ENCODE assay signal across 8 mouse cellular contexts in genomic region chr2:156311841-156312291, GRCm38 (mm10). TPM values are rescaled to one million over a fixed set of nuclear protein-coding genes. Genes with fewer than 3 reads are reported as not detected.
A peak's percentile ranks its signal among the peaks of the same experiment; 100 is the strongest.
DNase-seq lines count a peak whose midpoint lies in the region; ATAC-seq and TF ChIP-seq lines count a peak whose summit lies in the region.

No protein-coding gene starts in this region.

- H3K9ac ChIP-seq in forebrain, postnatal 0 days = peak overlapping the region; percentile 82

- TF ChIP-seq CTCF in forebrain, postnatal 0 days (IDR thresholded peaks at IDR 0.05; ENCODE audit: low read depth) = no peak

- 1% methylated on average over 51 of the region's 53 CpGs for WGBS in forebrain, postnatal 0 days

- H3K9me3 ChIP-seq in forebrain, postnatal 0 days (ENCODE audit: low read length) = no peaks in the 10 kb centered on the region

- peak overlapping the region; percentile 88 for H3K4me2 ChIP-seq in forebrain, postnatal 0 days (ENCODE audit: low read depth)

- peak overlapping the region; percentile 93 for H3K27ac ChIP-seq in forebrain, postnatal 0 days (ENCODE audit: low read depth, low read length)

- peak; percentile 75 for DNase-seq in Muller cell, postnatal 12 days (ENCODE audit: inconsistent ontology term)
- peak; percentile 22 for DNase-seq in c-Kit-positive CD71-positive TER-119-negative erythroid progenitor cells, embryonic 14.5 days (ENCODE audit: low read depth)
- no peak for DNase-seq in forebrain, postnatal 0 days
- peak; percentile 70 for DNase-seq in heart, postnatal 4 days
- DNase-seq in layer of hippocampus, adult 9-11 months = peak; percentile 35
- peak; percentile 74 for DNase-seq in lung, postnatal 10 days
- peak; percentile 49 for DNase-seq in right cerebral cortex, adult 18-20 months
- DNase-seq in urinary bladder, postnatal 4 days (ENCODE audit: low spot score in 2 of 2) = peak; percentile 46 to 65

- H3K4me3 ChIP-seq in forebrain, postnatal 0 days (ENCODE audit: low read depth, low read length) = peak overlapping the region; percentile 74

- H3K27me3 ChIP-seq in forebrain, postnatal 0 days (ENCODE audit: insufficient read depth, low read length) = no peaks in the 10 kb centered on the region

- H3K4me1 ChIP-seq in forebrain, postnatal 0 days (ENCODE audit: insufficient read depth) = peaks cover 4% of the 10 kb centered on the region; the same call in 1 of the 2 replicates

- no peaks in the 10 kb centered on the region for H3K36me3 ChIP-seq in forebrain, postnatal 0 days (ENCODE audit: insufficient read depth)

- ATAC-seq in forebrain, postnatal 0 days = peak; percentile 23

RNA-seq across cellular contexts. Expression of gene Cnbd2, which starts 0.2 kb away (rescaled TPM):
- total RNA-seq in forebrain, postnatal 0 days (2014; rRNA removed) = 3.9 and 7.0 TPM in 2 replicates
- 9.1 and 10.0 TPM in 2 replicates for polyA plus RNA-seq in forebrain, postnatal 0 days (2015; fragmentation: Nextera tagmentation; extraction: Ambion mirVana)
- total RNA-seq in heart, postnatal 4 days (2021) = 1 to 10 TPM in 1 of 2 experiments, under 1 TPM in 1; 0.88 to 1.5 TPM

RNA-seq across cellular contexts. Expression of gene Scand1, which starts 0.6 kb away (rescaled TPM):
- total RNA-seq in forebrain, postnatal 0 days (2014; rRNA removed) = 204 and 242 TPM in 2 replicates
- 134 and 170 TPM in 2 replicates for polyA plus RNA-seq in forebrain, postnatal 0 days (2015; fragmentation: Nextera tagmentation; extraction: Ambion mirVana)
- total RNA-seq in heart, postnatal 4 days (2021) = 10 to 100 TPM; 84.4 to 88.3 TPM
